Mouse (Mus musculus) neural tube, embryonic 15.5 days (tissue): ENCODE data around the gene Lrrc58. TPM values are rescaled to one million over a fixed set of nuclear protein-coding genes. Genes with fewer than 3 reads are reported as not detected.
A peak's percentile ranks its signal among the peaks of the same experiment; 100 is the strongest.

ENCODE experiments used
- ATAC-seq: fragments of 200-750 bp; cut with Nextera tagmentation; 2 replicates; pipeline ENCODE4 v1.8.0; 2017; ENCODE audit warnings: mild to moderate bottlenecking, moderate TSS enrichment, moderate library complexity; ENCODE audit not compliant: low FRiP score
- H3K27ac ChIP-seq: fragments of 300-500 bp; sonication (generic); replicated peaks from 2 replicates; pipeline ENCODE4 v1.5.1; 2015; ENCODE audit warnings: mild to moderate bottlenecking, inconsistent platforms
- H3K27me3 ChIP-seq: fragments of 300-500 bp; sonication (generic); replicated peaks from 2 replicates; pipeline ENCODE4 v1.6.1; 2015; ENCODE audit warnings: inconsistent platforms
- H3K36me3 ChIP-seq: fragments of 300-500 bp; sonication (generic); 2 replicates; pipeline ENCODE4 v1.6.1; 2015; ENCODE audit warnings: inconsistent platforms
- H3K4me1 ChIP-seq: fragments of 300-500 bp; sonication (generic); 2 replicates; pipeline ENCODE4 v1.6.1; 2015; ENCODE audit warnings: inconsistent platforms
- H3K4me2 ChIP-seq: fragments of 300-500 bp; sonication (generic); 2 replicates; pipeline ENCODE4 v1.6.1; 2015; ENCODE audit warnings: inconsistent platforms, mild to moderate bottlenecking, moderate library complexity
- H3K4me3 ChIP-seq: fragments of 300-500 bp; sonication (generic); replicated peaks from 2 replicates; pipeline ENCODE4 v1.5.1; 2015; ENCODE audit warnings: mild to moderate bottlenecking, inconsistent platforms
- H3K9ac ChIP-seq: fragments of 300-500 bp; sonication (generic); replicated peaks from 2 replicates; pipeline ENCODE4 v1.6.1; 2015; ENCODE audit warnings: mild to moderate bottlenecking, inconsistent platforms
- H3K9me3 ChIP-seq: fragments of 300-500 bp; sonication (generic); replicated peaks from 2 replicates; pipeline ENCODE4 v1.6.1; 2016; ENCODE audit warnings: inconsistent platforms
- WGBS: fragments of 180-500 bp; shearing (Covaris S2); methylation state at CpG from one replicate; pipeline ENCODE4 v1.1.7; 2015; ENCODE audit warnings: mixed read lengths; 5-methylcytosine and 5-hydroxymethylcytosine counted together
- polyA plus RNA-seq: library from polyadenylated mRNA; unstranded; fragments of >200 nt; fragmentation: Nextera tagmentation; extraction: Ambion mirVana; gene quantifications from 2 replicates; pipeline ENCODE4 v1.2.1, GENCODE M21; 2015

Lrrc58 gene
- polyA plus RNA-seq, 1 experiment from 2014 or later = 45.3 TPM

GRCm38 (mm10) chr16:37934932-37935331, 66.7 kb downstream of the Lrrc58 start:
- whole genome bisulfite sequencing = 90% methylated on average over 2 of the region's 2 CpGs
- Histone ChIP-seq H3K9ac (no peak overlapping the region), H3K4me3 (no peak overlapping the region), H3K4me1 (peaks cover 26% of the 10 kb centered on the region), H3K36me3 (no peaks in the 10 kb centered on the region), H3K9me3 (no peaks in the 10 kb centered on the region; the same call in 1 of the 2 replicates), H3K4me2 (no peak overlapping the region), H3K27me3 (no peaks in the 10 kb centered on the region), H3K27ac (no peak overlapping the region)
- ATAC-seq = no peak

DNA sequence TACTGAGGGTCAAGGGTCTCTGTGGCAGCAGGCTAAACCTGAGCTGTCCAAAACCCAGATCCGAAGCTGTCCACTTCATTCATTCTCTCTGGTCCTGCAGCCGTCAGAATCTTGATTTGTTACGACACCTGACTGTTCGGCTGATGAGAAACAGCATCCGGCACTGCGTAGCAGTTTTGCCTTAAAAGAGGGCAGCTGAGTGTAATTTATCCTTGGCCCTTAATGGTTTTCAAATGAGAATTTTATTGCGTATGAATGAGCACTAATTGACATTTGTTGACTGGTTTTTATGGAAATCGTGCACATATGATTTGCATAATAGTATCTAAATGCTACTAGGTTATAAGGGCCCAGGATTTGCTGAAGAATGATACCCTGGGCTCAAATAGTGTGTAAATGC, 69.1 kb downstream of the Lrrc58 start:
- no peaks in the 10 kb centered on the region for H3K27me3 ChIP-seq
- H3K4me1 ChIP-seq = peaks cover 27% of the 10 kb centered on the region
- H3K9me3 ChIP-seq = no peaks in the 10 kb centered on the region
- H3K36me3 ChIP-seq = no peaks in the 10 kb centered on the region
- H3K4me3 ChIP-seq = no peak overlapping the region
- ATAC-seq = peak; percentile 12; the same call in 1 of the 2 replicates
- no peak overlapping the region for H3K4me2 ChIP-seq
- peak overlapping the region; percentile 76 for H3K27ac ChIP-seq
- WGBS = 27% methylated on average over 8 of the region's 8 CpGs
- no peak overlapping the region for H3K9ac ChIP-seq

Other genes starting within 250 kb of the Lrrc58 start
- gene Ndufb4, start 213.9 kb upstream of the Lrrc58 start, polyA plus RNA-seq = 60.2 and 69.7 TPM in 2 replicates
- gene Fstl1, start 91.5 kb upstream of the Lrrc58 start, polyA plus RNA-seq = 123 and 145 TPM in 2 replicates
- gene Gm36028, start 7.2 kb upstream of the Lrrc58 start, polyA plus RNA-seq = 0.15 TPM in 1 of 2 replicates, not detected in the other
- gene Gpr156, start 48.1 kb downstream of the Lrrc58 start, polyA plus RNA-seq = 3.3 and 4.0 TPM in 2 replicates
- 130 and 145 TPM in 2 replicates for gene Gsk3b, start 220.6 kb downstream of the Lrrc58 start, polyA plus RNA-seq